19 mouse cellular contexts compared by ENCODE assay signal in the genomic region with DNA sequence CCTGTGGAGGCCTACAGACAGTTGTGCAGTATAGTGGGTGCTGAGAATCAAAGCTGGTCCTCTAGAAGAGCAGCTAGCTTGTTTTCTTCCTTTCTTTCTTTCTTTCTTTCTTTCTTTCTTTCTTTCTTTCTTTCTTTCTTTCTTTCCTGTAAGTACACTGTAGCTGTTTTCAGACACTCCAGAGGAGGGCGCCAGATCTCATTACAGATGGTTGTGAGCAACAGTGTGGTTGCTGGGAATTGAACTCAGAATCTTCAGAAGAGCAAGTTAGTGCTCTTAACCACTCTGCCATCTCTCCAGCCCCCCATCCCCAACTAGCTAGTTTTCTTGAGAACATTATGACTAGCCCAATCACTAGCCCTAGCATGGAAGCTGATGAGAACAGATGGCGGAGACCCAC. TPM values are rescaled to one million over a fixed set of nuclear protein-coding genes. Genes with fewer than 3 reads are reported as not detected.
DNase-seq lines count a peak whose midpoint lies in the region; ATAC-seq and TF ChIP-seq lines count a peak whose summit lies in the region.
"Had no signal": no experiment of that assay in that cellular context is flagged by ENCODE, and none has a peak within 500 bp of the region (broad histone marks: within the 10 kb centered on the region; RNA-seq: fewer than 3 reads in every experiment).

No protein-coding gene starts in this region.

- no peaks in the 10 kb centered on the region for H3K27me3 ChIP-seq in liver, postnatal 0 days (ENCODE audit: insufficient read depth, low read length)
- H3K27me3 ChIP-seq: forebrain, embryonic 13.5 days; limb, embryonic 12.5 days; midbrain, embryonic 12.5 days; neural tube, embryonic 13.5 days had no signal

- no peak for TF ChIP-seq EP300 in liver, postnatal 0 days (IDR thresholded peaks at IDR 0.05; ENCODE audit: low read depth)

- H3K4me2 ChIP-seq in liver, postnatal 0 days (ENCODE audit: low read depth, low read length) = no peak overlapping the region
- H3K4me2 ChIP-seq: forebrain, embryonic 13.5 days; limb, embryonic 12.5 days; midbrain, embryonic 12.5 days; neural tube, embryonic 13.5 days had no signal

- ATAC-seq in liver, postnatal 0 days = no peak
- ATAC-seq: forebrain, embryonic 13.5 days; hindbrain, embryonic 16.5 days had no signal

- intact Hi-C loops in gastrocnemius, adult 2 months (cut with DNase I) = no loop called here
- intact Hi-C loops in gastrocnemius, postnatal 36 days (cut with DNase I) = no loop called here

- no peak overlapping the region for H3K4me3 ChIP-seq in gastrocnemius, adult 2 months
- H3K4me3 ChIP-seq in layer of hippocampus, adult 2 months = no peak overlapping the region
- H3K4me3 ChIP-seq in liver, postnatal 0 days (ENCODE audit: low read depth, low read length) = no peak overlapping the region
- H3K4me3 ChIP-seq: forebrain, embryonic 13.5 days; limb, embryonic 12.5 days; midbrain, embryonic 12.5 days; neural tube, embryonic 13.5 days had no signal

- no peak overlapping the region for H3K9ac ChIP-seq in liver, postnatal 0 days (replicated peaks)
- H3K9ac ChIP-seq: forebrain, embryonic 13.5 days; limb, embryonic 12.5 days; midbrain, embryonic 12.5 days; neural tube, embryonic 13.5 days had no signal

- no peaks in the 10 kb centered on the region; the same call in 1 of the 2 replicates for H3K9me3 ChIP-seq in liver, postnatal 0 days (ENCODE audit: low read length)
- H3K9me3 ChIP-seq: neural tube, embryonic 13.5 days had no signal

- no peak overlapping the region for H3K27ac ChIP-seq in gastrocnemius, adult 2 months
- no peak overlapping the region for H3K27ac ChIP-seq in layer of hippocampus, adult 2 months
- H3K27ac ChIP-seq in liver, postnatal 0 days (ENCODE audit: low read depth) = no peak overlapping the region
- H3K27ac ChIP-seq: forebrain, embryonic 13.5 days; limb, embryonic 12.5 days; midbrain, embryonic 12.5 days; neural tube, embryonic 13.5 days had no signal

- no peak for DNase-seq in gastrocnemius, adult 2 months
- no peak for DNase-seq in gastrocnemius, postnatal 36 days
- no peak for DNase-seq in layer of hippocampus, adult 2 months (ENCODE audit: low spot score in 2 of 2)
- DNase-seq in layer of hippocampus, postnatal 10 days (ENCODE audit: low spot score in 2 of 2) = no peak
- DNase-seq in thymus, postnatal 25 days = peak; percentile 25
- no peak for DNase-seq in thymus, postnatal 0 days (ENCODE audit: low spot score)
- DNase-seq in liver, postnatal 0 days = no peak
- DNase-seq in cerebellum, postnatal 36 days = no peak
- DNase-seq: adrenal gland, postnatal 10 days; cerebellum, adult 11-12 months; cerebellum, postnatal 25 days; lung, adult 18-20 months; right cerebral cortex, postnatal 25 days had no signal

- H3K36me3 ChIP-seq in liver, postnatal 0 days (replicated peaks; ENCODE audit: insufficient read depth, low read length) = peaks cover 39% of the 10 kb centered on the region

- peak; percentile 24; the same call in 1 of the 2 replicates for TF ChIP-seq CTCF in gastrocnemius, adult 2 months (IDR thresholded peaks at IDR 0.05)
- peak; percentile 42 for TF ChIP-seq CTCF in layer of hippocampus, adult 2 months (conservative IDR thresholded peaks at IDR 0.05)
- peak; percentile 45 for TF ChIP-seq CTCF in liver, postnatal 0 days (IDR thresholded peaks at IDR 0.05; ENCODE audit: low read depth)

- 93% methylated on average over 2 of the region's 2 CpGs for WGBS in liver, postnatal 0 days (ENCODE audit: insufficient replicate concordance)

- H3K4me1 ChIP-seq in liver, postnatal 0 days (ENCODE audit: insufficient read depth) = peaks cover 19% of the 10 kb centered on the region

RNA-seq across cellular contexts. Expression of a gene that starts 3.9 kb away (rescaled TPM):
- total RNA-seq in gastrocnemius, adult 2 months (2021) = 10 to 100 TPM; 37.8 to 41.5 TPM
- total RNA-seq in gastrocnemius, postnatal 36 days (2021) = 10 to 100 TPM; 24.1 to 32.9 TPM
- 100 to 1,000 TPM; 102 to 106 TPM for total RNA-seq in layer of hippocampus, adult 2 months (2021)
- total RNA-seq in layer of hippocampus, postnatal 10 days (2021) = 10 to 100 TPM; 72.7 to 79.7 TPM
- polyA plus RNA-seq in thymus, postnatal 0 days (2015; fragmentation: Nextera tagmentation; extraction: Ambion mirVana) = 182 and 200 TPM in 2 replicates
- polyA plus RNA-seq in liver, postnatal 0 days (2015; fragmentation: Nextera tagmentation; extraction: Ambion mirVana) = 47.9 and 49.9 TPM in 2 replicates

RNA-seq across cellular contexts. Expression of a gene that starts 10.0 kb away (rescaled TPM):
- total RNA-seq in gastrocnemius, adult 2 months (2021) = 100 to 1,000 TPM in 1 of 2 experiments, 10 to 100 TPM in 1; 77.2 to 118 TPM
- total RNA-seq in gastrocnemius, postnatal 36 days (2021) = 10 to 100 TPM; 79.6 to 84.2 TPM
- total RNA-seq in layer of hippocampus, adult 2 months (2021) = 10 to 100 TPM; 75.4 to 82.7 TPM
- 100 to 1,000 TPM in 1 of 2 experiments, 10 to 100 TPM in 1; 99.9 to 120 TPM for total RNA-seq in layer of hippocampus, postnatal 10 days (2021)
- 205 and 223 TPM in 2 replicates for polyA plus RNA-seq in thymus, postnatal 0 days (2015; fragmentation: Nextera tagmentation; extraction: Ambion mirVana)
- polyA plus RNA-seq in liver, postnatal 0 days (2015; fragmentation: Nextera tagmentation; extraction: Ambion mirVana) = 56.0 and 59.1 TPM in 2 replicates

RNA-seq across cellular contexts. Expression of a gene that starts 13.5 kb away (rescaled TPM):
- total RNA-seq in gastrocnemius, adult 2 months (2021) = 10 to 100 TPM in 1 of 2 experiments, 1 to 10 TPM in 1; 7.4 to 10.6 TPM
- 1 to 10 TPM; 6.1 to 8.2 TPM for total RNA-seq in gastrocnemius, postnatal 36 days (2021)
- total RNA-seq in layer of hippocampus, adult 2 months (2021) = 1 to 10 TPM; 7.4 to 7.7 TPM
- 1 to 10 TPM; 7.0 to 9.3 TPM for total RNA-seq in layer of hippocampus, postnatal 10 days (2021)
- polyA plus RNA-seq in thymus, postnatal 0 days (2015; fragmentation: Nextera tagmentation; extraction: Ambion mirVana) = 154 and 166 TPM in 2 replicates
- 76.3 and 80.3 TPM in 2 replicates for polyA plus RNA-seq in liver, postnatal 0 days (2015; fragmentation: Nextera tagmentation; extraction: Ambion mirVana)

RNA-seq across cellular contexts. Expression of a gene that starts 19.5 kb away (rescaled TPM):
- total RNA-seq in gastrocnemius, adult 2 months (2021) = 10 to 100 TPM; 20.8 to 22.1 TPM
- total RNA-seq in gastrocnemius, postnatal 36 days (2021) = 10 to 100 TPM; 19.0 to 19.9 TPM
- 10 to 100 TPM; 69.5 to 78.4 TPM for total RNA-seq in layer of hippocampus, adult 2 months (2021)
- total RNA-seq in layer of hippocampus, postnatal 10 days (2021) = 10 to 100 TPM; 61.9 to 64.8 TPM
- polyA plus RNA-seq in thymus, postnatal 0 days (2015; fragmentation: Nextera tagmentation; extraction: Ambion mirVana) = 108 and 114 TPM in 2 replicates
- polyA plus RNA-seq in liver, postnatal 0 days (2015; fragmentation: Nextera tagmentation; extraction: Ambion mirVana) = 36.3 and 37.5 TPM in 2 replicates

RNA-seq across cellular contexts. Expression of a gene that starts 20.2 kb away (rescaled TPM):
- total RNA-seq in gastrocnemius, adult 2 months (2021) = not detected
- under 1 TPM in 1 of 2 experiments, not detected in 1; 0.66 TPM for total RNA-seq in gastrocnemius, postnatal 36 days (2021)
- total RNA-seq in layer of hippocampus, adult 2 months (2021) = 1 to 10 TPM; 1.5 to 3.4 TPM
- total RNA-seq in layer of hippocampus, postnatal 10 days (2021) = 1 to 10 TPM; 1.4 to 1.8 TPM
- 0.79 and 0.84 TPM in 2 replicates for polyA plus RNA-seq in thymus, postnatal 0 days (2015; fragmentation: Nextera tagmentation; extraction: Ambion mirVana)
- 0.31 and 0.43 TPM in 2 replicates for polyA plus RNA-seq in liver, postnatal 0 days (2015; fragmentation: Nextera tagmentation; extraction: Ambion mirVana)
- total RNA-seq: heart, postnatal 25 days had no signal
